Mouse (Mus musculus) C2C12 (cell line): ENCODE data around the gene Lsm5.

Experiments used
- CTCF ChIP-seq: IDR thresholded peaks from one replicate; pipeline ENCODE4 v1.5.1; 2011; ENCODE audit not compliant: control insufficient read depth, insufficient read depth, insufficient read length
- FOSL1 ChIP-seq: IDR thresholded peaks from one replicate; pipeline ENCODE4 v1.8.0; 2011; ENCODE audit warnings: mild to moderate bottlenecking, low read length; ENCODE audit not compliant: poor library complexity, insufficient read depth, severe bottlenecking

- no peak for TF ChIP-seq CTCF
- TF ChIP-seq FOSL1: no peak
Observed at GRCm38 (mm10) chr6:56745950-56746543, 41.5 kb upstream of the Lsm5 start.
